Mouse (Mus musculus) erythroblast, adult 5-6 weeks (primary cell): ENCODE data around the gene Mecom. TPM values are rescaled to one million over a fixed set of nuclear protein-coding genes. Genes with fewer than 3 reads are reported as not detected.

ENCODE experiments used
- ATAC-seq: replicated peaks from 2 replicates; pipeline ENCODE4 v1.8.0; 2016; ENCODE audit warnings: moderate number of reproducible peaks, mild to moderate bottlenecking, moderate TSS enrichment, inconsistent platforms; ENCODE audit not compliant: poor library complexity, low FRiP score, severe bottlenecking
- total RNA-seq, 2 experiments: library from RNA; stranded (forward) in 1 of 2; stranded (reverse) in 1 of 2; fragments of 150-400 nt in 1 of 2; fragments of 200-764, 138-1000 nt in 1 of 2; gene quantifications; 2 replicates each; pipeline versions ENCODE4 v1.2.3 to v1.2.4; 2015 to 2017; ENCODE audit warnings: low replicate concordance in 2 of 2

The Mecom gene
- total RNA-seq, 2 experiments from 2014 or later, result 0.58 TPM; not detected in 1

- ATAC-seq, result no peak
Observed at GRCm38 (mm10) chr3:30091860-30092259, 455.9 kb downstream of the Mecom start.

- ATAC-seq, result no peak
Observed at GRCm38 (mm10) chr3:30091401-30091800, 456.4 kb downstream of the Mecom start.

GRCm38 (mm10) chr3:30086139-30086538, 461.7 kb downstream of the Mecom start:
- no peak for ATAC-seq

GRCm38 (mm10) chr3:30083842-30084241, 464.0 kb downstream of the Mecom start:
- no peak for ATAC-seq

- ATAC-seq, result no peak
Observed at GRCm38 (mm10) chr3:30083268-30083667, 464.5 kb downstream of the Mecom start.

GRCm38 (mm10) chr3:30080827-30081226, 467.0 kb downstream of the Mecom start:
- no peak for ATAC-seq

- no peak for ATAC-seq
Observed at GRCm38 (mm10) chr3:30076522-30076921, 471.3 kb downstream of the Mecom start.

- no peak for ATAC-seq
Observed at GRCm38 (mm10) chr3:30071271-30071670, 476.5 kb downstream of the Mecom start.

- ATAC-seq, result no peak
Observed at GRCm38 (mm10) chr3:30066519-30066918, 481.3 kb downstream of the Mecom start.

- ATAC-seq, result no peak
Observed at GRCm38 (mm10) chr3:30060058-30060457, 487.8 kb downstream of the Mecom start.

GRCm38 (mm10) chr3:30059615-30060014, 488.2 kb downstream of the Mecom start:
- ATAC-seq, result no peak

GRCm38 (mm10) chr3:30051287-30051686, 496.5 kb downstream of the Mecom start:
- no peak for ATAC-seq

- ATAC-seq, result no peak
Observed at GRCm38 (mm10) chr3:30050795-30051194, 497.0 kb downstream of the Mecom start.

- ATAC-seq, result no peak
Observed at GRCm38 (mm10) chr3:30048792-30049191, 499.0 kb downstream of the Mecom start.

- no peak for ATAC-seq
Observed at GRCm38 (mm10) chr3:30048157-30048556, 499.7 kb downstream of the Mecom start.

GRCm38 (mm10) chr3:30043525-30043924, 504.3 kb downstream of the Mecom start:
- ATAC-seq, result no peak

- ATAC-seq, result no peak
Observed at GRCm38 (mm10) chr3:30038545-30038944, 509.3 kb downstream of the Mecom start.

GRCm38 (mm10) chr3:30019961-30020360, 527.8 kb downstream of the Mecom start:
- no peak for ATAC-seq

- ATAC-seq, result no peak
Observed at GRCm38 (mm10) chr3:30019411-30019810, 528.4 kb downstream of the Mecom start.

GRCm38 (mm10) chr3:30018202-30018601, 529.6 kb downstream of the Mecom start:
- no peak for ATAC-seq

- ATAC-seq, result no peak
Observed at GRCm38 (mm10) chr3:30016766-30017165, 531.0 kb downstream of the Mecom start.

- ATAC-seq, result no peak
Observed at GRCm38 (mm10) chr3:30014962-30015660, 532.7 kb downstream of the Mecom start.
